Mouse (Mus musculus) neural tube, embryonic 15.5 days (tissue): ENCODE data around the gene Enpp6. TPM values are rescaled to one million over a fixed set of nuclear protein-coding genes. Genes with fewer than 3 reads are reported as not detected.
"Not testable (repeated sequence)": the region's sequence is repeated elsewhere in the genome, so short reads cannot be mapped to it uniquely, and the experiment has no call there.

Experiments used
- ATAC-seq: fragments of 200-750 bp; cut with Nextera tagmentation; 2 replicates; pipeline ENCODE4 v1.8.0; 2017; ENCODE audit warnings: mild to moderate bottlenecking, moderate TSS enrichment, moderate library complexity; ENCODE audit not compliant: low FRiP score
- H3K27ac ChIP-seq: fragments of 300-500 bp; sonication (generic); replicated peaks from 2 replicates; pipeline ENCODE4 v1.5.1; 2015; ENCODE audit warnings: mild to moderate bottlenecking, inconsistent platforms
- H3K27me3 ChIP-seq: fragments of 300-500 bp; sonication (generic); replicated peaks from 2 replicates; pipeline ENCODE4 v1.6.1; 2015; ENCODE audit warnings: inconsistent platforms
- H3K36me3 ChIP-seq: fragments of 300-500 bp; sonication (generic); 2 replicates; pipeline ENCODE4 v1.6.1; 2015; ENCODE audit warnings: inconsistent platforms
- H3K4me1 ChIP-seq: fragments of 300-500 bp; sonication (generic); 2 replicates; pipeline ENCODE4 v1.6.1; 2015; ENCODE audit warnings: inconsistent platforms
- H3K4me2 ChIP-seq: fragments of 300-500 bp; sonication (generic); 2 replicates; pipeline ENCODE4 v1.6.1; 2015; ENCODE audit warnings: inconsistent platforms, mild to moderate bottlenecking, moderate library complexity
- H3K4me3 ChIP-seq: fragments of 300-500 bp; sonication (generic); replicated peaks from 2 replicates; pipeline ENCODE4 v1.5.1; 2015; ENCODE audit warnings: mild to moderate bottlenecking, inconsistent platforms
- H3K9ac ChIP-seq: fragments of 300-500 bp; sonication (generic); replicated peaks from 2 replicates; pipeline ENCODE4 v1.6.1; 2015; ENCODE audit warnings: mild to moderate bottlenecking, inconsistent platforms
- H3K9me3 ChIP-seq: fragments of 300-500 bp; sonication (generic); replicated peaks from 2 replicates; pipeline ENCODE4 v1.6.1; 2016; ENCODE audit warnings: inconsistent platforms
- WGBS: fragments of 180-500 bp; shearing (Covaris S2); methylation state at CpG from one replicate; pipeline ENCODE4 v1.1.7; 2015; ENCODE audit warnings: mixed read lengths; 5-methylcytosine and 5-hydroxymethylcytosine counted together
- polyA plus RNA-seq: library from polyadenylated mRNA; unstranded; fragments of >200 nt; fragmentation: Nextera tagmentation; extraction: Ambion mirVana; gene quantifications from 2 replicates; pipeline ENCODE4 v1.2.1, GENCODE M21; 2015

The Enpp6 gene
- polyA plus RNA-seq, 1 experiment from 2014 or later, result 1.5 TPM

GRCm38 (mm10) chr8:47037405-47037804, 50.7 kb downstream of the Enpp6 start:
- Histone ChIP-seq H3K4me2 (no peak overlapping the region), H3K4me3 (no peak overlapping the region), H3K36me3 (no peaks in the 10 kb centered on the region), H3K27ac (no peak overlapping the region), H3K9me3 (no peaks in the 10 kb centered on the region; the same call in 1 of the 2 replicates), H3K9ac (no peak overlapping the region), H3K27me3 (no peaks in the 10 kb centered on the region), H3K4me1 (no peaks in the 10 kb centered on the region)
- no peak for ATAC-seq
- WGBS, result 72% methylated on average over 5 of the region's 5 CpGs

- H3K4me3 ChIP-seq, ATAC-seq, H3K27ac ChIP-seq, H3K27me3 ChIP-seq, H3K9ac ChIP-seq, H3K9me3 ChIP-seq, H3K4me2 ChIP-seq, H3K36me3 ChIP-seq, H3K4me1 ChIP-seq: not testable (repeated sequence)
- WGBS, result 96% methylated on average over 4 of the region's 4 CpGs
These were observed 53.5 kb downstream of the Enpp6 start for GRCm38 (mm10) chr8:47040215-47040614.

- H3K4me1 ChIP-seq, result no peaks in the 10 kb centered on the region
- H3K27ac ChIP-seq, result no peak overlapping the region
- no peak overlapping the region for H3K4me2 ChIP-seq
- ATAC-seq, result no peak
- no peaks in the 10 kb centered on the region for H3K27me3 ChIP-seq
- 73% methylated on average over 4 of the region's 4 CpGs for WGBS
- no peak overlapping the region for H3K9ac ChIP-seq
- H3K4me3 ChIP-seq, result no peak overlapping the region
- 0 out of 2 replicates have a peak, but pooled peaks cover 3% of the 10 kb centered on the region for H3K9me3 ChIP-seq
- H3K36me3 ChIP-seq, result no peaks in the 10 kb centered on the region
These were observed 59.7 kb downstream of the Enpp6 start for GRCm38 (mm10) chr8:47046340-47046739.

GRCm38 (mm10) chr8:47047146-47047545, 60.5 kb downstream of the Enpp6 start:
- no peak for ATAC-seq
- no peaks in the 10 kb centered on the region for H3K27me3 ChIP-seq
- WGBS, result 92% methylated on average over 2 of the region's 2 CpGs

GRCm38 (mm10) chr8:47048584-47048983, 61.9 kb downstream of the Enpp6 start:
- ATAC-seq, result no peak
- Histone ChIP-seq H3K27ac (no peak overlapping the region), H3K27me3 (no peaks in the 10 kb centered on the region), H3K9ac (no peak overlapping the region), H3K36me3 (no peaks in the 10 kb centered on the region), H3K4me1 (no peaks in the 10 kb centered on the region), H3K9me3 (0 out of 2 replicates have a peak, but pooled peaks cover 3% of the 10 kb centered on the region), H3K4me3 (no peak overlapping the region), H3K4me2 (no peak overlapping the region)
- 87% methylated on average over 10 of the region's 10 CpGs for WGBS

More at GRCm38 (mm10) chr8:47047146-47047545, 60.5 kb downstream of the Enpp6 start:
- Histone ChIP-seq H3K36me3 (no peaks in the 10 kb centered on the region), H3K9ac (no peak overlapping the region), H3K27ac (no peak overlapping the region), H3K9me3 (0 out of 2 replicates have a peak, but pooled peaks cover 3% of the 10 kb centered on the region), H3K4me1 (no peaks in the 10 kb centered on the region), H3K4me3 (no peak overlapping the region), H3K4me2 (no peak overlapping the region)

GRCm38 (mm10) chr8:47052643-47053042, 66.0 kb downstream of the Enpp6 start:
- 53% methylated on average over 3 of the region's 3 CpGs for WGBS
- no peak for ATAC-seq
- H3K4me2 ChIP-seq, result no peak overlapping the region
- no peak overlapping the region for H3K9ac ChIP-seq
- H3K4me1 ChIP-seq, result no peaks in the 10 kb centered on the region
- no peaks in the 10 kb centered on the region for H3K27me3 ChIP-seq
- H3K9me3 ChIP-seq, result no peaks in the 10 kb centered on the region
- no peak overlapping the region for H3K4me3 ChIP-seq
- H3K36me3 ChIP-seq, result no peaks in the 10 kb centered on the region
- H3K27ac ChIP-seq, result no peak overlapping the region

GRCm38 (mm10) chr8:47056086-47056485, 69.4 kb downstream of the Enpp6 start:
- 97% methylated on average over 1 of the region's 1 CpGs for WGBS
- Histone ChIP-seq H3K4me1 (no peaks in the 10 kb centered on the region), H3K9ac (no peak overlapping the region), H3K27ac (no peak overlapping the region), H3K4me3 (no peak overlapping the region), H3K9me3 (no peaks in the 10 kb centered on the region), H3K4me2 (no peak overlapping the region), H3K27me3 (no peaks in the 10 kb centered on the region), H3K36me3 (no peaks in the 10 kb centered on the region)
- no peak for ATAC-seq

- Histone ChIP-seq H3K36me3 (no peaks in the 10 kb centered on the region), H3K27ac (no peak overlapping the region), H3K9ac (no peak overlapping the region), H3K4me1 (no peaks in the 10 kb centered on the region), H3K27me3 (no peaks in the 10 kb centered on the region), H3K4me3 (no peak overlapping the region), H3K4me2 (no peak overlapping the region), H3K9me3 (no peaks in the 10 kb centered on the region)
- no peak for ATAC-seq
- 31% methylated on average over 4 of the region's 4 CpGs for WGBS
These were observed 71.8 kb downstream of the Enpp6 start for GRCm38 (mm10) chr8:47058526-47058925.

GRCm38 (mm10) chr8:47058971-47059370, 72.3 kb downstream of the Enpp6 start:
- Histone ChIP-seq H3K36me3 (no peaks in the 10 kb centered on the region), H3K4me3 (no peak overlapping the region), H3K4me1 (no peaks in the 10 kb centered on the region), H3K4me2 (no peak overlapping the region), H3K27me3 (no peaks in the 10 kb centered on the region), H3K9me3 (no peaks in the 10 kb centered on the region), H3K9ac (no peak overlapping the region), H3K27ac (no peak overlapping the region)
- no peak for ATAC-seq
- WGBS, result 62% methylated on average over 2 of the region's 2 CpGs

- ATAC-seq, result no peak
- WGBS, result 82% methylated on average over 7 of the region's 7 CpGs
- Histone ChIP-seq H3K4me3 (no peak overlapping the region), H3K4me2 (no peak overlapping the region), H3K9ac (no peak overlapping the region), H3K36me3 (no peaks in the 10 kb centered on the region), H3K27ac (no peak overlapping the region), H3K4me1 (no peaks in the 10 kb centered on the region), H3K27me3 (no peaks in the 10 kb centered on the region), H3K9me3 (no peaks in the 10 kb centered on the region)
These were observed 74.5 kb downstream of the Enpp6 start for GRCm38 (mm10) chr8:47061105-47061720.

- Histone ChIP-seq H3K36me3 (no peaks in the 10 kb centered on the region), H3K9me3 (no peaks in the 10 kb centered on the region), H3K9ac (no peak overlapping the region), H3K27ac (no peak overlapping the region), H3K4me3 (no peak overlapping the region), H3K4me2 (no peak overlapping the region), H3K27me3 (no peaks in the 10 kb centered on the region), H3K4me1 (no peaks in the 10 kb centered on the region)
- WGBS, result 90% methylated on average over 9 of the region's 9 CpGs
- no peak for ATAC-seq
These were observed 80.4 kb downstream of the Enpp6 start for GRCm38 (mm10) chr8:47067121-47067520.

- no peak overlapping the region for H3K27ac ChIP-seq
- no peaks in the 10 kb centered on the region for H3K9me3 ChIP-seq
- H3K4me3 ChIP-seq, result no peak overlapping the region
- 82% methylated on average over 3 of the region's 3 CpGs for whole genome bisulfite sequencing
- H3K4me2 ChIP-seq, result no peak overlapping the region
- no peak overlapping the region for H3K9ac ChIP-seq
- H3K36me3 ChIP-seq, result no peaks in the 10 kb centered on the region
- H3K4me1 ChIP-seq, result no peaks in the 10 kb centered on the region
- no peak for ATAC-seq
- no peaks in the 10 kb centered on the region for H3K27me3 ChIP-seq
These were observed 82.9 kb downstream of the Enpp6 start for GRCm38 (mm10) chr8:47069634-47070033.
